Mouse (Mus musculus) liver, embryonic 11.5 days (tissue): ENCODE measurements around the gene Cbx8. TPM values are rescaled to one million over a fixed set of nuclear protein-coding genes. Genes with fewer than 3 reads are reported as not detected.

Experiments
- ATAC-seq: fragments of 200-750 bp; cut with Nextera tagmentation; replicated peaks from 2 replicates; pipeline ENCODE4 v1.8.0; 2017; ENCODE audit warnings: moderate number of reproducible peaks, mild to moderate bottlenecking, moderate TSS enrichment, moderate library complexity; ENCODE audit not compliant: low FRiP score
- DNase-seq: peaks from one replicate; pipeline ENCODE4 v3.0.0-alpha.2; 2017; ENCODE audit warnings: low spot score
- H3K27ac ChIP-seq: fragments of 300-500 bp; sonication (generic); 2 replicates; pipeline ENCODE4 v1.5.1; 2014; ENCODE audit warnings: mild to moderate bottlenecking, low read depth, low read length, control low read depth
- H3K27me3 ChIP-seq: fragments of 300-500 bp; sonication (generic); replicated peaks from 2 replicates; pipeline ENCODE4 v1.6.1; 2014; ENCODE audit warnings: low read length, mixed read lengths; ENCODE audit not compliant: control insufficient read depth, insufficient read depth
- H3K36me3 ChIP-seq: fragments of 300-500 bp; sonication (generic); 2 replicates; pipeline ENCODE4 v1.6.1; 2014; ENCODE audit warnings: mild to moderate bottlenecking, low read length, moderate library complexity, mixed read lengths; ENCODE audit not compliant: control insufficient read depth, insufficient read depth
- H3K4me1 ChIP-seq: fragments of 300-500 bp; sonication (generic); replicated peaks from 2 replicates; pipeline ENCODE4 v1.6.1; 2014; ENCODE audit warnings: low read length, mixed read lengths; ENCODE audit not compliant: control insufficient read depth, insufficient read depth
- H3K4me2 ChIP-seq: fragments of 300-500 bp; sonication (generic); 2 replicates; pipeline ENCODE4 v1.6.1; 2014; ENCODE audit warnings: mild to moderate bottlenecking, control low read depth, moderate library complexity
- H3K4me3 ChIP-seq: fragments of 300-500 bp; sonication (generic); 2 replicates; pipeline ENCODE4 v1.5.1; 2014; ENCODE audit warnings: low read depth, low read length, control low read depth
- H3K9ac ChIP-seq: fragments of 300-500 bp; sonication (generic); 2 replicates; pipeline ENCODE4 v1.6.1; 2014; ENCODE audit warnings: low read depth, low read length, control low read depth
- H3K9me3 ChIP-seq: fragments of 300-500 bp; sonication (generic); 2 replicates; pipeline ENCODE4 v1.6.1; 2016; ENCODE audit warnings: low read length, inconsistent platforms, mixed read lengths; ENCODE audit not compliant: control insufficient read depth
- WGBS: fragments of 180-500 bp; shearing (Covaris S2); extraction: QIAGEN DNeasy Blood & Tissue Kit; methylation state at CpG from one replicate; pipeline ENCODE4 v1.1.7; 2014; 5-methylcytosine and 5-hydroxymethylcytosine counted together
- polyA plus RNA-seq: library from polyadenylated mRNA; unstranded; fragments of >200 nt; fragmentation: Nextera tagmentation; extraction: Ambion mirVana; gene quantifications from 2 replicates; pipeline ENCODE4 v1.2.1, GENCODE M21; 2014

Gene Cbx8
- polyA plus RNA-seq, 1 experiment from 2014 or later = 7.1 TPM

- DNase-seq (peak; percentile 47), ATAC-seq (no peak)
- Histone ChIP-seq H3K4me1 (peaks cover 12% of the 10 kb centered on the region), H3K27me3 (peaks cover 100% of the 10 kb centered on the region), H3K4me3 (peak overlapping the region; percentile 22; the same call in 1 of the 2 replicates), H3K9me3 (no peaks in the 10 kb centered on the region), H3K9ac (no peak overlapping the region), H3K36me3 (no peaks in the 10 kb centered on the region), H3K27ac (no peak overlapping the region), H3K4me2 (peak overlapping the region; percentile 63)
- 4% methylated on average over 34 of the region's 35 CpGs for WGBS
These were observed 13.1 kb upstream of the Cbx8 start for GRCm38 (mm10) chr11:119053738-119054350.

DNA sequence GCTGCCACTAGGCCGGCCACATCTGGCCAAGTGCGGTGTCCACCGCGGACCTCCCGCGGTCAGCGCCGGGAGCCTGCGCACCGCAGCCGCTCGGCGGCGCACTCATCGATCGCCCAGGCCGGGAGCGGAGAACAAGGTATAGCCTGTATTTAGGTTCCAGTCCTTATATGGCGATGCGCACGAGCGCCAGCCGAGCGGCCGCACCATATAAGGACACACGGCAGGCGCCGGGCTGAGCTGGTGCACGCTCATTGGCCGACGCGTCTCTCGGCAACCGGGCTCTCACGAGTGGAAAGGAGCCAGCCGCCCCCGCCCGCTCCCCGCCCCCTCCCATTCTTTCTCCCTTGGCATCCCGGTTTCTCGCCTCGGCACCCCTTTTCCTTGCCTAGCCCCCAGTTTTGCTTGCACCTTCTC is 12.5 kb upstream of the Cbx8 start:
- WGBS = under 1% methylated on average over 42 of the region's 42 CpGs

DNA sequence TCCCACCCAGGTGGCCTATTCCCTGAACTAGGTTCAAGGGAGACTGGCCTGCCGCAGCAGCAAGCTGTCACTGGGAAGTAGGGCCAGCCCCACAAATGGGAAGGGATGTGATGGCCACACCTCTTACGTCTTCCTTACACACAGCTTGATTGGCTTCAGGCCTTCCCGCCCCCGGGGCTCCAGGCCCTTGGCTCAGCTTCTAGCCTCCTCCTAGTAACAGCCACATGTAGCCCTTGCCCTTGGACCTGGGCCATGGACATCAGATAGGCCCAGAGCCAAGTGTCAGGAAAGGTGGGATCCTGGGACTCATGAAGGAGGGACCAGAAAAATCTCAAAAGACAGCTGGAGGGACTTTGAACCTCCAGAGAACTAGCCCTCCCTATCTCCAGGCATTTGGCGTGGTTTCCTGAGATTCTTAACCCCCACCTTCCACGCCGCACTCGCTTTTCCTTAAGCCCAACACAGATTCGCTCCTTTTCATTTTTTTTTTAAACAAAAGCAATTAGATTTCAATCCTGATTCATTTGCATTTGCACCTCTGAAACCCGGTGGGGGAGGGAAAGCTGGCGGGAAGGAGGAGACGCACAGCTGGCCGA is 12.0 kb upstream of the Cbx8 start:
- 6% methylated on average over 13 of the region's 13 CpGs for WGBS
- no peaks in the 10 kb centered on the region for H3K9me3 ChIP-seq
- peaks cover 10% of the 10 kb centered on the region for H3K4me1 ChIP-seq
- H3K36me3 ChIP-seq = no peaks in the 10 kb centered on the region
- H3K27ac ChIP-seq = no peak overlapping the region
- H3K9ac ChIP-seq = no peak overlapping the region
- peak; percentile 38; the same call in 1 of the 2 replicates for ATAC-seq
- peak overlapping the region; percentile 63 for H3K4me2 ChIP-seq
- peaks cover 100% of the 10 kb centered on the region for H3K27me3 ChIP-seq
- peak; percentile 52 for DNase-seq
- peak overlapping the region; percentile 13; the same call in 1 of the 2 replicates for H3K4me3 ChIP-seq

More for the DNA sequence above, 12.5 kb upstream of the Cbx8 start:
- Histone ChIP-seq H3K36me3 (no peaks in the 10 kb centered on the region), H3K9me3 (no peaks in the 10 kb centered on the region), H3K4me2 (peak overlapping the region; percentile 63), H3K27me3 (peaks cover 100% of the 10 kb centered on the region), H3K4me1 (peaks cover 10% of the 10 kb centered on the region), H3K27ac (no peak overlapping the region), H3K9ac (no peak overlapping the region), H3K4me3 (peak overlapping the region; percentile 22; the same call in 1 of the 2 replicates)
- DNase-seq = peak; percentile 76
- ATAC-seq = peak; percentile 83

- no peak overlapping the region for H3K9ac ChIP-seq
- H3K36me3 ChIP-seq = no peaks in the 10 kb centered on the region
- no peak overlapping the region for H3K27ac ChIP-seq
- 8% methylated on average over 15 of the region's 15 CpGs for WGBS
- peak; percentile 47 for DNase-seq
- no peaks in the 10 kb centered on the region for H3K9me3 ChIP-seq
- ATAC-seq = no peak
- no peak overlapping the region for H3K4me2 ChIP-seq
- no peak overlapping the region for H3K4me3 ChIP-seq
- H3K27me3 ChIP-seq = peaks cover 100% of the 10 kb centered on the region
- H3K4me1 ChIP-seq = peaks cover 11% of the 10 kb centered on the region
These were observed 11.3 kb upstream of the Cbx8 start for GRCm38 (mm10) chr11:119051927-119052660.

DNA sequence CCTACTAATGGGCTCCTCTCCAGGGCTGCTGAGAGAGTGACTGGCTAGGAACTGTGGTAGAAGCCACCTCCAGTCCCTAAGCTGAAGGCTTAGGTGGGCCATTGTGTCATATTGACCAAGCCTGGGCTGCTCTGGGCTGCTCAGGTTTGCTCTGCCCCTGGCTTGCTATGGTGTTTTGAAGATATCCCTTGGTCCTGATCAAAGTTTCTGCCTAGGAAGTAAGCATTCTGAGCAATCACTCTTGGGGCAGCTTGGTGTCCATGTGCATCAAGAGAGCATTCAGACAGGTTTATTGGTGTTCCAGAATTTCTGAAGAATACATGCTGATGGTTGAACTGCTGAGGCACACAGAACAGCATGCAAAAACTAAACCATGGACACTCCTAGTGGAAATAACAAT is 10.7 kb upstream of the Cbx8 start:
- Histone ChIP-seq H3K4me1 (peaks cover 16% of the 10 kb centered on the region), H3K27me3 (peaks cover 100% of the 10 kb centered on the region), H3K9ac (no peak overlapping the region), H3K27ac (no peak overlapping the region), H3K36me3 (no peaks in the 10 kb centered on the region), H3K4me3 (no peak overlapping the region), H3K4me2 (no peak overlapping the region), H3K9me3 (no peaks in the 10 kb centered on the region)
- no peak for ATAC-seq
- DNase-seq = no peak

- Histone ChIP-seq H3K27me3 (peaks cover 100% of the 10 kb centered on the region), H3K27ac (no peak overlapping the region), H3K9ac (no peak overlapping the region), H3K9me3 (no peaks in the 10 kb centered on the region), H3K4me3 (no peak overlapping the region), H3K36me3 (no peaks in the 10 kb centered on the region), H3K4me1 (peaks cover 10% of the 10 kb centered on the region), H3K4me2 (no peak overlapping the region)
- DNase-seq (no peak), ATAC-seq (no peak)
- WGBS = 0% methylated on average over 2 of the region's 2 CpGs
These were observed 9.6 kb upstream of the Cbx8 start for GRCm38 (mm10) chr11:119050361-119050760.

GRCm38 (mm10) chr11:119048133-119048510 is 7.4 kb upstream of the Cbx8 start:
- ATAC-seq (no peak), DNase-seq (no peak)
- WGBS = 3% methylated on average over 13 of the region's 13 CpGs
- H3K36me3 ChIP-seq = no peaks in the 10 kb centered on the region
- H3K9me3 ChIP-seq = no peaks in the 10 kb centered on the region
- H3K4me2 ChIP-seq = no peak overlapping the region
- peaks cover 18% of the 10 kb centered on the region for H3K4me1 ChIP-seq
- no peak overlapping the region for H3K27ac ChIP-seq
- H3K4me3 ChIP-seq = no peak overlapping the region
- H3K27me3 ChIP-seq = peaks cover 100% of the 10 kb centered on the region
- H3K9ac ChIP-seq = no peak overlapping the region

- H3K4me1 ChIP-seq = peaks cover 19% of the 10 kb centered on the region
- peak overlapping the region; percentile 50 for H3K4me2 ChIP-seq
- H3K36me3 ChIP-seq = no peaks in the 10 kb centered on the region
- ATAC-seq = no peak
- no peaks in the 10 kb centered on the region for H3K9me3 ChIP-seq
- H3K9ac ChIP-seq = no peak overlapping the region
- no peak overlapping the region for H3K27ac ChIP-seq
- DNase-seq = no peak
- 2% methylated on average over 43 of the region's 43 CpGs for WGBS
- peak overlapping the region; percentile 7 for H3K4me3 ChIP-seq
- H3K27me3 ChIP-seq = peaks cover 100% of the 10 kb centered on the region
These were observed 6.7 kb upstream of the Cbx8 start for GRCm38 (mm10) chr11:119047261-119048132.
